Mouse (Mus musculus) liver, postnatal 0 days (tissue): ENCODE results near the gene Cp.

ENCODE experiments used
- CTCF ChIP-seq: sonication (generic); IDR thresholded peaks from 2 replicates; pipeline ENCODE4 v1.5.1; 2016; ENCODE audit warnings: antibody characterized with exemption, low read depth
- EP300 ChIP-seq: IDR thresholded peaks from 2 replicates; pipeline ENCODE4 v1.6.1; 2016; ENCODE audit warnings: antibody characterized with exemption, low read depth, mild to moderate bottlenecking

DNA sequence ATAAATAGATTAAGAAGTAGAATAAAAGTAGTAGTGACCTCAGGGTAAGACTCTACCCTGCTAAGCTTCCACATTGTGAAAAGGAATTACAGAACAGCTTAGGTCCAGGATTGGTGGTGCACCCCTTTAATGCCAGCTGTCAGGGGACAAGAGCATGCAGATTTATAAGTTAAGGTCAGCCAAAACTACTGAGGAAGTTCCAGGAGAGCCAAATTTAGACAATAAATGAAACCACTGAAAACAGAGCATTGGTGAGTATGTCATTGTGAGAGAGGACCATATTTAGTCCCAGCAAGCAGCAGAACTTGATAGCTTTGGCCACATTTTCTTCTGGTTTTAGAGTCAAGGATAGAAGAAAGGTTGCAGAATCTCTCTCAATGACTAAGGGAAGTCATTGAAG, 8.3 kb upstream of the Cp start:
- TF ChIP-seq CTCF (no peak), EP300 (no peak)
